Mouse (Mus musculus) retina, embryonic 14.5 days (tissue): ENCODE results near the gene Wwc1.

Experiments
- DNase-seq: peaks from one replicate; pipeline ENCODE4 v3.0.0-alpha.2; 2015; ENCODE audit warnings: low spot score

The Wwc1 gene

DNA sequence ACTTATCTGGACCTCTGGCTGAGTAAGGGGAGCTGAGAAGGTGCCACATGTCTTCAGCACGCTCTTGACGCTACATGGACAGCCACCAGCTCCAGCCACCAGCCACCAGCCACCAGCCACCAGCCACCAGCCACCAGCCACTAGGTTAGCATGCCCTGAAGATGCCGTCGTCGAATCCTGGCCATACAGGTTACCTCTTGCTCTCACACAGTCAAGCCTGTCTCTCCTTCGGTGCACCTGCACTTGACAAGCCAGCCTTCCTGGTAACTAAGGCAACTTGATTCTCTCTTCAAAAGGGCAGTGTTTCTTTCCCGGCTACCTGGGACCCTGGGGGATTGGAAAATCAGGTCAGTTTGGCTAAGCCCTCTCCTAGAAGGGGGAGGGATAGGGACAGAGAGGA, 7.2 kb downstream of the Wwc1 start:
- no peak for DNase-seq

DNA sequence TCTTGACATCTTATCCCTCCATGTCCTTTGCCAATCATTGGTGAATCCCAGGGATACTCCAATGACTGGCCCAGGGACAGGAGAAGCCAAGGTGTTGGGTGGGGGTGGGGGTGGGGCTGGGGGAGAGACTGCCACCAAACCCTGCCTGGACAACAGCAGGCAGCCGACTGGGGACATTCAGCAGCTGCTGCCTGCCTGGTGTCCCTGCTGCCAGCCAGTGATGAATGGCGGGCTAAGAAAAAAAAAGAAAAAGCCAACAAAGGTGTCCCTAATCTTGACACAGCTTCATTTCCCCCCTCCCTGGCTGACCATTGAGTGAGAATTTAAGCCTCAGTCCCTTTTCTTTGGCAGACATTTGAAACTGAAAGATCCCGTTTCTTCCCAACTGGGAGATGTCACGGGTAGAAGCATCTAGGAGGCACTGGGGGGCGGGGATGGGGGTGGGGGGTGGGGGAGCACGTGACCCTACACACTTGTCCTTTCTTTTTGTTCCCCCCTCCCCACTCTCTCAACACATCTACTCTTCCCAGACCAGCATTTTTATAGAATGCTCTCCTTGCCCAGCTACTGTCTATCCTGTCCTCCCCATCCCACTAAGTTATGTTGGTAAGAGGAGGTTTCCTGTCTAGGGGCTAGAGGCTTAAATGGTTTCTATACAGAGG, 7.9 kb downstream of the Wwc1 start:
- DNase-seq: peak; percentile 20

GRCm38 (mm10) chr11:35970806-35971705, 9.3 kb downstream of the Wwc1 start:
- DNase-seq: no peak

- no peak for DNase-seq
Measured at GRCm38 (mm10) chr11:35968291-35968690, 12.0 kb downstream of the Wwc1 start.

GRCm38 (mm10) chr11:35963981-35964549, 16.3 kb downstream of the Wwc1 start:
- DNase-seq: no peak

- DNase-seq: no peak
Measured at GRCm38 (mm10) chr11:35963554-35963953, 16.8 kb downstream of the Wwc1 start.

- DNase-seq: no peak
Measured at GRCm38 (mm10) chr11:35962431-35962830, 17.9 kb downstream of the Wwc1 start.

- DNase-seq: no peak
Measured at GRCm38 (mm10) chr11:35959270-35959669, 21.1 kb downstream of the Wwc1 start.

- no peak for DNase-seq
Measured at GRCm38 (mm10) chr11:35955572-35955971, 24.8 kb downstream of the Wwc1 start.

DNA sequence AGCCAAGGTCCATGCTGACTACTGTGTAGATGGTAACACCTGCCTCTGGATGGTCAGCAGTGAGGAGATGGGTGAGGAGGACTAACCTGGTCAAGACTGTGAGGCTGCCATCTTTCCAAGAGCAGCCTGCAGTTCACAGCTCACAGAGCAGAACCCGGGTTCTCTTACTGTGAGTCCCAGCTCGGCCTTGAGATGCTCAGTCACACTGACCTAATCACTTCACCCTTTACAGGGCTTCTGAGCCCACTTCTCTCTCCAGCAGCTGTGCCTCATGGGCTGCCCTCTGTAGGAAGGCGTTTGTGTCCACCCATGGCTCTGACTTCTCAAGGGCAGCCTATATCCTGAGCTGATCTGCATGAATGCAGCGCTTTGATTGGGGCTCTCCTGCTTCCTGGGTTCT, 27.1 kb downstream of the Wwc1 start:
- no peak for DNase-seq

- DNase-seq: no peak
Measured at GRCm38 (mm10) chr11:35951727-35952065, 28.6 kb downstream of the Wwc1 start.

- DNase-seq: no peak
Measured at GRCm38 (mm10) chr11:35951058-35951726, 29.1 kb downstream of the Wwc1 start.

DNA sequence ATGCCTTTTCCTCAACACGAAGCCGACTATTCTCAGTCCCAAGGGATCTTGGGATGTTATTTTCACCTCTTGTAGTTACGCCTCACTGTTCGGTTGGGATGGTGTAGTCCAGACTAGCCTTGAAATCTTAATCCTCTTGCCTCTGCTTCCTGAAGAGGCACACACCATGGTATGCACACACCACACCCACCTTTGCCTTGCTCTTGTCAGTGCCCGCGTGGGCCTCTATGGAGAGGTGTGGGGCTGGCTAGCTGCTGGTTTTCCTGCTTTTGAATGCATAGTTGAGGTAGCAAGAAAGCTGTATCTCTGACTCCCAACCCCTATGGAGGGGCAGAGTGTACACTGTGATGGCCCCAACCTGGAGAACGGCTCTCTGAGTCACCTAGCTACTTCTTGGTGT, 29.9 kb downstream of the Wwc1 start:
- DNase-seq: no peak

- DNase-seq: no peak
Measured at GRCm38 (mm10) chr11:35950011-35950410, 30.3 kb downstream of the Wwc1 start.

DNA sequence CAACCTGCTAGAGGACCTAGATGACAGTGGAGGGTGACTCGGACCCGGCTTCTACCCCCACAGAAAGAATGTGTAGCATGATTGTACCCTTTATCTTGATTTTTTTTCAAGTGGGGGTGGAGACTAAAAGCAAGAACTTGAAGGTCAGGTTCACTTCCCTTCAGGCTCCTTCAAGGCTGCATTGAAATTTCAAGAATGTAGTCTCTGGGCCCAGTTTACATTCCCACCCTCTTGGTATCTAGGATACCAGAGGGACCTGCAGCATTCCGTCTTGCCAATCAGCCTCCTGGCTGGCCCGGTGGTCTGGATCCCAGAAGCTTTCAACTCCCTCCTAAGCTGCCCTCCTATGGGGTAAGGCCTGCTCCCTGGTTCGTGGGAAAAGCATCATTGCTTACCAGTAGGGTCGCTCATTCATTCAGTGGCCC, 31.9 kb downstream of the Wwc1 start:
- DNase-seq: no peak

- no peak for DNase-seq
Measured at GRCm38 (mm10) chr11:35947944-35948343, 32.4 kb downstream of the Wwc1 start.

GRCm38 (mm10) chr11:35945187-35945586, 35.1 kb downstream of the Wwc1 start:
- no peak for DNase-seq

DNA sequence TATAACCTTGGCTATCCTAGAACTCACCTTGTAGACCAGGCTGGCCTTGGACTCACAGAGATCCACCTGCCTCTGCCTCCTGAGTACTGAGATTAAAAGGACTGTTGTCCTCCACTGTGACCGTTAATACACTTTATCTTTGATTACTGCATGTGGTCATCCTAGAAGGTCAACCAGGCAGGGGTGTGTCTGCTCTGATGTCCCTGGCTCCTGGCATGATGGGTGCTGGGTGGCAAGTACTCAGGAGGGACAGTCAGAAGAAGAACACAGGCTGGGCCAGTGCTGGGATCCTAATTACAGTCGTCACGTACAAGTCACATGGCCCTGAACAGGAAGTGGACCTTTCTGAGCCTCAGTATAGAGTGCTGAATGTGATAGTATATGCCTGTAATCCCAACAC, 38.7 kb downstream of the Wwc1 start:
- no peak for DNase-seq

GRCm38 (mm10) chr11:35941064-35941463, 39.3 kb downstream of the Wwc1 start:
- DNase-seq: no peak

- peak; percentile 30 for DNase-seq
Measured at GRCm38 (mm10) chr11:35938790-35939385, 41.4 kb downstream of the Wwc1 start.

GRCm38 (mm10) chr11:35935645-35936044, 44.7 kb downstream of the Wwc1 start:
- DNase-seq: no peak

DNA sequence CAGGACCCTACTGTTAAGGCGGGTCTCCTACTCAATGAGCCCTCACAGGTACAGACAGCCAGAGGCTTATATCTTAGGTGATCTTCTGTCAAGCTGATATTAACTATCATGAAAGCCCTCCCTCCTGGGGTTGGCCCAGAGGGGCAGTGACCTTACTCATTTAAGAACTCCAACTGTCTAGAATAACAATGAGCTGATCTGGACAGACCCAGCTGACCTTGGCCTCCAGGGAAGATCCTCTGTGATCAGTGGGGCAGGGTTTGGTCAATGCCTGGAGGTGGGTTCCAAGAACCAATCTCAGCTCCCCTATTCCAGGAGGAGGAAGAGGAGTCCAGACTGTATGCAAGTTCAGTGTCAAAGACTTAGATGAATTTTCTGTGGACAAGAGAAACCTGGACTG, 45.2 kb downstream of the Wwc1 start:
- no peak for DNase-seq
